Mouse (Mus musculus) urinary bladder, postnatal 10 days (tissue): ENCODE measurements around the gene Spout1.

ENCODE experiments used
- DNase-seq: peaks from one replicate; pipeline ENCODE4 v3.0.0; 2022; ENCODE audit warnings: low spot score

Gene Spout1

GRCm38 (mm10) chr2:30130156-30130555 is 48.1 kb downstream of the Spout1 start:
- no peak for DNase-seq

GRCm38 (mm10) chr2:30128789-30129188 is 49.5 kb downstream of the Spout1 start:
- DNase-seq, result no peak

GRCm38 (mm10) chr2:30124472-30125274 is 53.6 kb downstream of the Spout1 start, which contains the start of gene Zer1:
Zer1 (minus strand) TSS chr2:30124585.
- peak; percentile 81 for DNase-seq

- DNase-seq, result no peak
Measured at GRCm38 (mm10) chr2:30123729-30124471, 54.4 kb downstream of the Spout1 start.
